Mouse (Mus musculus) ES-Bruce4 (cell line): ENCODE data around the gene Bdkrb2.

Experiments used
- CTCF ChIP-seq: IDR thresholded peaks from one replicate; pipeline ENCODE4 v1.8.1; 2011; ENCODE audit warnings: low read depth, low read length
- POLR2A ChIP-seq: IDR thresholded peaks from one replicate; pipeline ENCODE4 v1.8.1; 2011; ENCODE audit warnings: low read length; ENCODE audit not compliant: insufficient read depth

DNA sequence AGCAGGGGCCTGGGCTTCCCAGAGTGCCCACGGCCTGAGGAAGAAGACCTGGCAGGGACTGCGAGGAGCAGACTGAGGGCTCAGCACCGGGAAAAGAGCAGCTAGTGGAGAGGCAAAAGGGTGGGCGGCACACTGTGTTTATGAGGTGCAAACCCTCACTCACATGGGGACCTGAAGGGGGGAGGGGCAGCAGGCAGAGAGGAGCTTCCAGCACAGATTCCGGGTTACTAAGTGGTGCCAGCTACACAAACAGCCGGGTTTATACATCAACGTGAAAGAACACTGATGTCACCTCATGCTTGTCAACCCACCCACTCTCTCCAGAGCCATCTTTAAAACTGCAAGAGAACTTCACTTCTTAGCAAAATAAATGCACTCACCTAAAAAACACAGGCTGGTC, 62.8 kb downstream of the Bdkrb2 start:
- TF ChIP-seq CTCF (no peak), POLR2A (no peak)
